Mouse (Mus musculus) brain, embryonic 14.5 days (tissue): ENCODE measurements around the gene Atp6v1f. TPM values are rescaled to one million over a fixed set of nuclear protein-coding genes. Genes with fewer than 3 reads are reported as not detected.

Experiments used
- DNase-seq: peaks from one replicate; pipeline ENCODE4 v3.0.0-alpha.2; 2011; ENCODE audit warnings: low read depth
- CTCF ChIP-seq: fragments of 200-500 bp; IDR thresholded peaks from 2 replicates; pipeline ENCODE4 v1.5.1; 2012; ENCODE audit warnings: inconsistent platforms, mild to moderate bottlenecking, moderate library complexity, borderline replicate concordance; ENCODE audit not compliant: insufficient read depth, insufficient read length; ENCODE audit errors: extremely low read depth
- POLR2A ChIP-seq: fragments of 200-500 bp; IDR thresholded peaks from 2 replicates; pipeline ENCODE4 v1.6.1; 2012; ENCODE audit warnings: mild to moderate bottlenecking, inconsistent platforms, borderline replicate concordance; ENCODE audit not compliant: poor library complexity, insufficient read depth, insufficient read length, severe bottlenecking; ENCODE audit errors: extremely low read depth
- polyA plus RNA-seq: library from polyadenylated mRNA; depleted of rRNA; stranded (reverse); fragments of >200 nt; gene quantifications from 2 replicates; pipeline ENCODE4 v1.2.3, GENCODE M21; 2012

The Atp6v1f gene
- polyA plus RNA-seq, 1 experiment, result 258 TPM

GRCm38 (mm10) chr6:29463388-29463787 is 4.1 kb upstream of the Atp6v1f start:
- DNase-seq, result no peak
- TF ChIP-seq CTCF (no peak), POLR2A (no peak)

- TF ChIP-seq POLR2A (no peak), CTCF (no peak)
- no peak for DNase-seq
These were observed 1.3 kb downstream of the Atp6v1f start for GRCm38 (mm10) chr6:29468851-29469250.

GRCm38 (mm10) chr6:29471137-29471536 is 3.6 kb downstream of the Atp6v1f start, which contains the start of gene Atp6v1fnb:
Gene Atp6v1fnb (plus strand): TSS chr6:29471437.
- DNase-seq, result no peak
- TF ChIP-seq POLR2A (no peak), CTCF (no peak)

GRCm38 (mm10) chr6:29473941-29474691 is 6.6 kb downstream of the Atp6v1f start:
- DNase-seq, result peak; percentile 91
- TF ChIP-seq CTCF (no peak), POLR2A (no peak)

- no peak for DNase-seq
- no peak for TF ChIP-seq CTCF
- TF ChIP-seq POLR2A, result no peak
These were observed 7.2 kb downstream of the Atp6v1f start for GRCm38 (mm10) chr6:29474736-29475135.

- TF ChIP-seq CTCF, result no peak
- no peak for TF ChIP-seq POLR2A
- no peak for DNase-seq
These were observed 15.2 kb downstream of the Atp6v1f start for GRCm38 (mm10) chr6:29482691-29483090.

GRCm38 (mm10) chr6:29484716-29485559 is 17.4 kb downstream of the Atp6v1f start:
- DNase-seq, result peak; percentile 73
- peak; percentile 96 for TF ChIP-seq CTCF
- TF ChIP-seq POLR2A, result no peak

GRCm38 (mm10) chr6:29485951-29486350 is 18.4 kb downstream of the Atp6v1f start:
- DNase-seq, result no peak
- TF ChIP-seq CTCF (no peak), POLR2A (no peak)

- TF ChIP-seq CTCF (no peak), POLR2A (no peak)
- DNase-seq, result no peak
These were observed 26.6 kb downstream of the Atp6v1f start for GRCm38 (mm10) chr6:29494101-29494500.

GRCm38 (mm10) chr6:29496270-29496669 is 28.8 kb downstream of the Atp6v1f start:
- no peak for DNase-seq
- TF ChIP-seq POLR2A (no peak), CTCF (no peak)

- DNase-seq, result no peak
- TF ChIP-seq POLR2A, result no peak
- no peak for TF ChIP-seq CTCF
These were observed 30.3 kb downstream of the Atp6v1f start for GRCm38 (mm10) chr6:29497791-29498190.
